Mouse (Mus musculus): ENCODE results near the gene Gpx8. TPM values are rescaled to one million over a fixed set of nuclear protein-coding genes. Genes with fewer than 3 reads are reported as not detected.

Gpx8 gene
- polyA plus RNA-seq, 1 experiment, result not detected

- no peak overlapping the region for H3K27ac ChIP-seq (ENCODE audit: insufficient read depth, low read depth, low read length)
- WGBS, result 79% methylated on average over 9 of the region's 9 CpGs
- peaks cover 2% of the 10 kb centered on the region; the same call in 1 of the 2 replicates for H3K4me1 ChIP-seq (ENCODE audit: control insufficient read depth, insufficient read depth, low read length)
- H3K4me3 ChIP-seq (ENCODE audit: insufficient read depth, low read depth, low read length), result no peak overlapping the region
- TF ChIP-seq POLR2A (IDR thresholded peaks at IDR 0.05; ENCODE audit: insufficient read depth, low read depth, low read length) (no peak), CTCF (IDR thresholded peaks at IDR 0.05; ENCODE audit: insufficient read depth, low read depth, low read length) (no peak)
These were observed 45.5 kb downstream of the Gpx8 start for GRCm38 (mm10) chr13:113000576-113001318.

- no peak overlapping the region for H3K4me3 ChIP-seq (ENCODE audit: insufficient read depth, low read depth, low read length)
- H3K4me1 ChIP-seq (ENCODE audit: control insufficient read depth, insufficient read depth, low read length), result peaks cover 2% of the 10 kb centered on the region; the same call in 1 of the 2 replicates
- TF ChIP-seq CTCF (IDR thresholded peaks at IDR 0.05; ENCODE audit: insufficient read depth, low read depth, low read length), result no peak
- TF ChIP-seq POLR2A (IDR thresholded peaks at IDR 0.05; ENCODE audit: insufficient read depth, low read depth, low read length), result no peak
- WGBS, result 78% methylated on average over 3 of the region's 3 CpGs
- no peak overlapping the region for H3K27ac ChIP-seq (ENCODE audit: insufficient read depth, low read depth, low read length)
These were observed 46.1 kb downstream of the Gpx8 start for GRCm38 (mm10) chr13:113000090-113000489.

DNA sequence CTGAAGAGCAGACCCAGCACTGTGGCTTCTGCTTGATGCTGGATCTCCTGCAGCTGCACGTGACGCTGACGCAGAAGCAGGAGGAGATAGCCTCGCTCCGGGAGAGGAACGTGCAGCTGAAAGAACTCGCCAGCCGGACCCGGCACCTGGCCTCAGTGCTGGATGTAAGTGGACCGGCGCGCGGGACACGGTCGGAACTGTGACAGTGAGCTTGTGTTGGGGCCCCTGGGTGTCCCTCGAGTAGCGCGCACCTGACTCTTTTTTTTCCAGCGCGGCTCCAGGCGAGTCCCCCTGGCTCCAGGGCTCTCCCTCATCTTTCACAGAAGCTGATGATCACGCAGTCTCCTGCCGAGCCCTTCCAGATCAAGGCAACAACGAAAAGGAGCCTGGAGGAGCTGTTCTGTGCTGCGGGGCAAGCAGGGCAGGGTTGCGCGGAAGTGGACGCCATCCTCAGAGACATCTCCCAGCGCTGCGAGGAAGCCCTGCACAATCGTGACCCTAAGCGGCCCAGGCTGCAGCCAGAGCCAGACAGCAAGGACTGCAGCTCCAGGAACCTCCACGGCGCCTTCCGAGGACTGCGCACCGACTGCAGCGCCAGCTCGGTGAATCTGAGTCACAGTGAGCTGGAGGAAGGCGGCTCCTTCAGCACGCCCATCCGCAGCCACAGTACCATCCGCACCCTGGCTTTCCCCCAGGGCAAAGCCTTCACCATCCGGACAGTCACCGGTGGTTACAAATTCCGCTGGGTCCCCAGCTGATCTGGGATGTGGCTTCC, 47.6 kb downstream of the Gpx8 start:
- under 1% methylated on average over 46 of the region's 46 CpGs for WGBS
- Histone ChIP-seq H3K27ac (ENCODE audit: insufficient read depth, low read depth, low read length) (peak overlapping the region; percentile 72), H3K4me1 (ENCODE audit: control insufficient read depth, insufficient read depth, low read length) (peaks cover 9% of the 10 kb centered on the region), H3K4me3 (ENCODE audit: insufficient read depth, low read depth, low read length) (peak overlapping the region; percentile 66)
- TF ChIP-seq POLR2A (IDR thresholded peaks at IDR 0.05; ENCODE audit: insufficient read depth, low read depth, low read length) (no peak; the same call in 1 of the 2 replicates), CTCF (IDR thresholded peaks at IDR 0.05; ENCODE audit: insufficient read depth, low read depth, low read length) (0 out of 2 replicates have a peak, but pooled peaks have one; percentile 14)

GRCm38 (mm10) chr13:112997369-112997768, 48.8 kb downstream of the Gpx8 start:
- 65% methylated on average over 6 of the region's 6 CpGs for WGBS
- TF ChIP-seq POLR2A (IDR thresholded peaks at IDR 0.05; ENCODE audit: insufficient read depth, low read depth, low read length) (no peak), CTCF (IDR thresholded peaks at IDR 0.05; ENCODE audit: insufficient read depth, low read depth, low read length) (no peak)
- no peak overlapping the region for H3K4me3 ChIP-seq (ENCODE audit: insufficient read depth, low read depth, low read length)
- no peak overlapping the region for H3K27ac ChIP-seq (ENCODE audit: insufficient read depth, low read depth, low read length)
- peaks cover 13% of the 10 kb centered on the region for H3K4me1 ChIP-seq (ENCODE audit: control insufficient read depth, insufficient read depth, low read length)

DNA sequence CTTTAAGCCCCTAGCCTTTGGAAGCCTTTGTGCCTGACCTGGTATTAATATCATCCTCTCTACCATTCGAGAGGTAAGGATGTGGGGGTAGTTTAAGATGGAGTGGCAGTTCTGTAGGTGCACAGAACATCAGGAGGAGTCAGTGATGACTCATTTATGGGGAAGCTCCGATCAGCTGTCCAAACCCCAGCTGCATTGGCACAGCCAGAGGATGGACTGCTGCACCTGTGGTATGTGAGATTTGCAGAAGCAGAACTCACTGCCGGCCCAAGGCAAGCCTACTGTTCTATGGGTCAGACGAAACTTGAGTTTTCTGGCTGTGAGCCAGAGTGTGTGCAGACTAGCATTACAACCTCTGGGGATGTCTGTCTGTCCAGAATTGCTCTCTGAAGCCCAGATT, 49.8 kb downstream of the Gpx8 start:
- Histone ChIP-seq H3K4me1 (ENCODE audit: control insufficient read depth, insufficient read depth, low read length) (peaks cover 13% of the 10 kb centered on the region), H3K27ac (ENCODE audit: insufficient read depth, low read depth, low read length) (no peak overlapping the region), H3K4me3 (ENCODE audit: insufficient read depth, low read depth, low read length) (no peak overlapping the region)
- TF ChIP-seq POLR2A (IDR thresholded peaks at IDR 0.05; ENCODE audit: insufficient read depth, low read depth, low read length), result no peak
- TF ChIP-seq CTCF (IDR thresholded peaks at IDR 0.05; ENCODE audit: insufficient read depth, low read depth, low read length), result no peak
- 70% methylated on average over 4 of the region's 4 CpGs for WGBS

DNA sequence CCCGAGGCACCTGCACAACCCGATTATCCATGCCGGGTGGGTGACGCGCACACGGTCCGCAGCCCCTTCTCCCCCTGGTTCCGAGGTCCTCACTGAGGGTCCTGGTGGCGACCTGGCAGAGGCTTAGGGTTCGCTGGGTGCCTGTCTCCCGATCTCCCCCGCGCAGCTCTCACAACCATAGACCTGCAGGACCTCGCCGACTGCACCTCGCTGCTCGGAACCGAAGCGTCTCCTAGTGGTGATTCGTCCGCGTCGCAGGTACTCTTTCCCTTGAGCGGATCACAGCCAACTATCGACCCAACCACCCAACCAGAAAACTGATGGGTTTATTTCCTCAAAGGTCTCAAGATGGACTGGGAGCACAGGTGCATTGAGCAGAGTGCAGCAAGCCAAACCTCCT, 52.0 kb downstream of the Gpx8 start:
- Histone ChIP-seq H3K4me3 (ENCODE audit: insufficient read depth, low read depth, low read length) (peak overlapping the region; percentile 37), H3K27ac (ENCODE audit: insufficient read depth, low read depth, low read length) (no peak overlapping the region), H3K4me1 (ENCODE audit: control insufficient read depth, insufficient read depth, low read length) (peaks cover 18% of the 10 kb centered on the region)
- 1% methylated on average over 25 of the region's 25 CpGs for WGBS
- TF ChIP-seq CTCF (IDR thresholded peaks at IDR 0.05; ENCODE audit: insufficient read depth, low read depth, low read length), result peak; percentile 45; the same call in 1 of the 2 replicates
- TF ChIP-seq POLR2A (IDR thresholded peaks at IDR 0.05; ENCODE audit: insufficient read depth, low read depth, low read length), result no peak

GRCm38 (mm10) chr13:112993531-112994152, 52.6 kb downstream of the Gpx8 start, which contains the start of gene Mcidas:
Gene Mcidas (plus strand): TSS chr13:112993845.
- WGBS, result under 1% methylated on average over 62 of the region's 63 CpGs
- no peak for TF ChIP-seq POLR2A (IDR thresholded peaks at IDR 0.05; ENCODE audit: insufficient read depth, low read depth, low read length)
- TF ChIP-seq CTCF (IDR thresholded peaks at IDR 0.05; ENCODE audit: insufficient read depth, low read depth, low read length), result no peak

More at GRCm38 (mm10) chr13:112993531-112994152, 52.6 kb downstream of the Gpx8 start, which contains the start of gene Mcidas:
- Histone ChIP-seq H3K4me3 (ENCODE audit: insufficient read depth, low read depth, low read length) (peak within 1 kb of the TSS; percentile 37), H3K4me1 (ENCODE audit: control insufficient read depth, insufficient read depth, low read length) (peaks cover 20% of the 10 kb centered on the region), H3K27ac (ENCODE audit: insufficient read depth, low read depth, low read length) (no peak within 1 kb of the TSS)

Other genes with a start within 250 kb of the Gpx8 start
- gene Plpp1, start 245.6 kb downstream of the Gpx8 start, polyA plus RNA-seq (2012; ENCODE audit: insufficient read depth, insufficient read length, low replicate concordance, missing spikeins), result not detected in 2 replicates
- not detected in 2 replicates for gene Mtrex, start 119.0 kb downstream of the Gpx8 start, polyA plus RNA-seq (2012; ENCODE audit: insufficient read depth, insufficient read length, low replicate concordance, missing spikeins)
- gene Dhx29, start 119.0 kb downstream of the Gpx8 start, polyA plus RNA-seq (2012; ENCODE audit: insufficient read depth, insufficient read length, low replicate concordance, missing spikeins), result not detected in 2 replicates
- gene Ccno, start 58.6 kb downstream of the Gpx8 start, polyA plus RNA-seq (2012; ENCODE audit: insufficient read depth, insufficient read length, low replicate concordance, missing spikeins), result not detected in 2 replicates
- not detected in 2 replicates for gene Mcidas, start 52.6 kb downstream of the Gpx8 start, polyA plus RNA-seq (2012; ENCODE audit: insufficient read depth, insufficient read length, low replicate concordance, missing spikeins)
- gene Cdc20b, start 11.3 kb downstream of the Gpx8 start, polyA plus RNA-seq (2012; ENCODE audit: insufficient read depth, insufficient read length, low replicate concordance, missing spikeins), result not detected in 2 replicates
- gene Gzma, start 54.6 kb upstream of the Gpx8 start, polyA plus RNA-seq (2012; ENCODE audit: insufficient read depth, insufficient read length, low replicate concordance, missing spikeins), result not detected in 2 replicates
- not detected in 2 replicates for gene Esm1, start 163.2 kb upstream of the Gpx8 start, polyA plus RNA-seq (2012; ENCODE audit: insufficient read depth, insufficient read length, low replicate concordance, missing spikeins)
- not detected in 2 replicates for gene Gzmk, start 179.5 kb upstream of the Gpx8 start, polyA plus RNA-seq (2012; ENCODE audit: insufficient read depth, insufficient read length, low replicate concordance, missing spikeins)
- gene BC067074, start 246.7 kb upstream of the Gpx8 start, polyA plus RNA-seq (2012; ENCODE audit: insufficient read depth, insufficient read length, low replicate concordance, missing spikeins), result not detected in 2 replicates

All from olfactory bulb, adult 2 months (tissue).